Mouse (Mus musculus): ENCODE results near the gene Olfr800. TPM values are rescaled to one million over a fixed set of nuclear protein-coding genes. Genes with fewer than 3 reads are reported as not detected.

Olfr800 gene
- polyA plus RNA-seq, 1 experiment from 2014 or later, result not detected

- H3K9me3 ChIP-seq (ENCODE audit: control insufficient read depth, low read length), result no peaks in the 10 kb centered on the region
- H3K9ac ChIP-seq (ENCODE audit: low read length), result no peak overlapping the region
- no peak overlapping the region for H3K4me3 ChIP-seq (ENCODE audit: low read depth, low read length)
- no peaks in the 10 kb centered on the region for H3K27me3 ChIP-seq (ENCODE audit: control insufficient read depth, insufficient read depth, low read length)
- 64% methylated on average over 1 of the region's 1 CpGs for WGBS
- no peak for TF ChIP-seq EP300 (optimal IDR thresholded peaks at IDR 0.05)
- TF ChIP-seq CTCF (IDR thresholded peaks at IDR 0.05; ENCODE audit: low read depth), result no peak
- no peak overlapping the region for H3K27ac ChIP-seq (replicated peaks)
- ATAC-seq (ENCODE audit: low FRiP score, low TSS enrichment), result no peak
- DNase-seq (ENCODE audit: low spot score), result no peak
- H3K4me1 ChIP-seq (replicated peaks; ENCODE audit: control insufficient read depth, insufficient read depth), result no peaks in the 10 kb centered on the region
- no peaks in the 10 kb centered on the region for H3K36me3 ChIP-seq (ENCODE audit: control insufficient read depth, insufficient read depth, low read length)
- no peak overlapping the region for H3K4me2 ChIP-seq (replicated peaks; ENCODE audit: low read depth)
Measured at GRCm38 (mm10) chr10:129651763-129652162, 5.7 kb upstream of the Olfr800 start.

GRCm38 (mm10) chr10:129673765-129674164, 16.3 kb downstream of the Olfr800 start, which contains the start of gene Olfr801:
Gene Olfr801 (minus strand): TSS chr10:129673865.
- WGBS, result 51% methylated on average over 1 of the region's 1 CpGs
- Histone ChIP-seq H3K9me3 (ENCODE audit: control insufficient read depth, low read length) (no peaks in the 10 kb centered on the region), H3K4me2 (replicated peaks; ENCODE audit: low read depth) (no peak within 1 kb of the TSS), H3K4me3 (ENCODE audit: low read depth, low read length) (no peak within 1 kb of the TSS), H3K27ac (replicated peaks) (no peak within 1 kb of the TSS), H3K27me3 (ENCODE audit: control insufficient read depth, insufficient read depth, low read length) (no peaks in the 10 kb centered on the region), H3K4me1 (replicated peaks; ENCODE audit: control insufficient read depth, insufficient read depth) (no peaks in the 10 kb centered on the region), H3K9ac (ENCODE audit: low read length) (no peak within 1 kb of the TSS), H3K36me3 (ENCODE audit: control insufficient read depth, insufficient read depth, low read length) (no peaks in the 10 kb centered on the region)
- DNase-seq (ENCODE audit: low spot score) (no peak), ATAC-seq (ENCODE audit: low FRiP score, low TSS enrichment) (no peak)
- TF ChIP-seq CTCF (IDR thresholded peaks at IDR 0.05; ENCODE audit: low read depth), result no peak
- TF ChIP-seq EP300 (optimal IDR thresholded peaks at IDR 0.05), result no peak

GRCm38 (mm10) chr10:129688069-129688468, 30.6 kb downstream of the Olfr800 start, which contains the start of gene Olfr802:
Gene Olfr802 (minus strand): TSS chr10:129688169.
- no peak within 1 kb of the TSS for H3K9ac ChIP-seq (ENCODE audit: low read length)
- 34% methylated on average over 1 of the region's 1 CpGs for WGBS
- H3K4me1 ChIP-seq (replicated peaks; ENCODE audit: control insufficient read depth, insufficient read depth), result no peaks in the 10 kb centered on the region
- no peaks in the 10 kb centered on the region for H3K9me3 ChIP-seq (ENCODE audit: control insufficient read depth, low read length)
- H3K27me3 ChIP-seq (ENCODE audit: control insufficient read depth, insufficient read depth, low read length), result no peaks in the 10 kb centered on the region
- no peak within 1 kb of the TSS for H3K4me2 ChIP-seq (replicated peaks; ENCODE audit: low read depth)
- ATAC-seq (ENCODE audit: low FRiP score, low TSS enrichment) (no peak), DNase-seq (ENCODE audit: low spot score) (no peak)
- no peak for TF ChIP-seq EP300 (optimal IDR thresholded peaks at IDR 0.05)
- TF ChIP-seq CTCF (IDR thresholded peaks at IDR 0.05; ENCODE audit: low read depth), result no peak
- no peak within 1 kb of the TSS for H3K4me3 ChIP-seq (ENCODE audit: low read depth, low read length)
- no peaks in the 10 kb centered on the region for H3K36me3 ChIP-seq (ENCODE audit: control insufficient read depth, insufficient read depth, low read length)
- no peak within 1 kb of the TSS for H3K27ac ChIP-seq (replicated peaks)

- no peaks in the 10 kb centered on the region for H3K36me3 ChIP-seq (ENCODE audit: control insufficient read depth, insufficient read depth, low read length)
- 72% methylated on average over 2 of the region's 2 CpGs for WGBS
- DNase-seq (ENCODE audit: low spot score), result no peak
Measured at GRCm38 (mm10) chr10:129694186-129694585, 36.7 kb downstream of the Olfr800 start, which contains the start of gene Olfr803. Gene Olfr803 (minus strand): TSS chr10:129694286.

GRCm38 (mm10) chr10:129702910-129703309, 45.4 kb downstream of the Olfr800 start, which contains the start of gene Olfr804:
Gene Olfr804 (plus strand): TSS chr10:129703210.
- no peak for ATAC-seq (ENCODE audit: low FRiP score, low TSS enrichment)
- no peaks in the 10 kb centered on the region for H3K9me3 ChIP-seq (ENCODE audit: control insufficient read depth, low read length)
- no peak for DNase-seq (ENCODE audit: low spot score)
- TF ChIP-seq CTCF (IDR thresholded peaks at IDR 0.05; ENCODE audit: low read depth) (no peak), EP300 (optimal IDR thresholded peaks at IDR 0.05) (no peak)
- no peaks in the 10 kb centered on the region for H3K36me3 ChIP-seq (ENCODE audit: control insufficient read depth, insufficient read depth, low read length)
- no peak within 1 kb of the TSS for H3K4me3 ChIP-seq (ENCODE audit: low read depth, low read length)
- H3K4me2 ChIP-seq (replicated peaks; ENCODE audit: low read depth), result no peak within 1 kb of the TSS
- no peak within 1 kb of the TSS for H3K9ac ChIP-seq (ENCODE audit: low read length)
- H3K4me1 ChIP-seq (replicated peaks; ENCODE audit: control insufficient read depth, insufficient read depth), result no peaks in the 10 kb centered on the region
- H3K27ac ChIP-seq (replicated peaks), result no peak within 1 kb of the TSS
- no peaks in the 10 kb centered on the region for H3K27me3 ChIP-seq (ENCODE audit: control insufficient read depth, insufficient read depth, low read length)

More at GRCm38 (mm10) chr10:129694186-129694585, 36.7 kb downstream of the Olfr800 start, which contains the start of gene Olfr803:
- TF ChIP-seq CTCF (IDR thresholded peaks at IDR 0.05; ENCODE audit: low read depth) (no peak), EP300 (optimal IDR thresholded peaks at IDR 0.05) (no peak)
- Histone ChIP-seq H3K9ac (ENCODE audit: low read length) (no peak within 1 kb of the TSS), H3K4me1 (replicated peaks; ENCODE audit: control insufficient read depth, insufficient read depth) (no peaks in the 10 kb centered on the region), H3K4me3 (ENCODE audit: low read depth, low read length) (no peak within 1 kb of the TSS), H3K4me2 (replicated peaks; ENCODE audit: low read depth) (no peak within 1 kb of the TSS), H3K9me3 (ENCODE audit: control insufficient read depth, low read length) (no peaks in the 10 kb centered on the region), H3K27ac (replicated peaks) (no peak within 1 kb of the TSS), H3K27me3 (ENCODE audit: control insufficient read depth, insufficient read depth, low read length) (no peaks in the 10 kb centered on the region)
- ATAC-seq (ENCODE audit: low FRiP score, low TSS enrichment), result no peak

Other genes starting within 250 kb of the Olfr800 start
- 0.06 TPM in 1 of 2 replicates, not detected in the other for gene Olfr786, start 230.4 kb upstream of the Olfr800 start, polyA plus RNA-seq (2015; fragmentation: Nextera tagmentation; extraction: Ambion mirVana)
- not detected in 2 replicates for gene Olfr787, start 195.8 kb upstream of the Olfr800 start, polyA plus RNA-seq (2015; fragmentation: Nextera tagmentation; extraction: Ambion mirVana)
- not detected in 2 replicates for gene Olfr788, start 186.7 kb upstream of the Olfr800 start, polyA plus RNA-seq (2015; fragmentation: Nextera tagmentation; extraction: Ambion mirVana)
- not detected in 2 replicates for gene Olfr789, start 172.9 kb upstream of the Olfr800 start, polyA plus RNA-seq (2015; fragmentation: Nextera tagmentation; extraction: Ambion mirVana)
- gene Olfr790, start 159.2 kb upstream of the Olfr800 start, polyA plus RNA-seq (2015; fragmentation: Nextera tagmentation; extraction: Ambion mirVana), result not detected in 2 replicates
- gene Olfr791, start 135.9 kb upstream of the Olfr800 start, polyA plus RNA-seq (2015; fragmentation: Nextera tagmentation; extraction: Ambion mirVana), result not detected in 2 replicates
- gene Olfr792, start 118.5 kb upstream of the Olfr800 start, polyA plus RNA-seq (2015; fragmentation: Nextera tagmentation; extraction: Ambion mirVana), result not detected in 2 replicates
- gene Olfr794, start 90.0 kb upstream of the Olfr800 start, polyA plus RNA-seq (2015; fragmentation: Nextera tagmentation; extraction: Ambion mirVana), result not detected in 2 replicates
- not detected in 2 replicates for gene Olfr796, start 45.1 kb upstream of the Olfr800 start, polyA plus RNA-seq (2015; fragmentation: Nextera tagmentation; extraction: Ambion mirVana)
- gene Olfr798, start 29.8 kb upstream of the Olfr800 start, polyA plus RNA-seq (2015; fragmentation: Nextera tagmentation; extraction: Ambion mirVana), result not detected in 2 replicates
- not detected in 2 replicates for gene Olfr799, start 20.2 kb upstream of the Olfr800 start, polyA plus RNA-seq (2015; fragmentation: Nextera tagmentation; extraction: Ambion mirVana)
- gene Olfr801, start 16.2 kb downstream of the Olfr800 start, polyA plus RNA-seq (2015; fragmentation: Nextera tagmentation; extraction: Ambion mirVana), result 0.02 TPM in 1 of 2 replicates, not detected in the other
- 0.06 TPM in 1 of 2 replicates, not detected in the other for gene Olfr802, start 30.5 kb downstream of the Olfr800 start, polyA plus RNA-seq (2015; fragmentation: Nextera tagmentation; extraction: Ambion mirVana)
- not detected in 2 replicates for gene Olfr803, start 36.6 kb downstream of the Olfr800 start, polyA plus RNA-seq (2015; fragmentation: Nextera tagmentation; extraction: Ambion mirVana)
- not detected in 2 replicates for gene Olfr804, start 45.5 kb downstream of the Olfr800 start, polyA plus RNA-seq (2015; fragmentation: Nextera tagmentation; extraction: Ambion mirVana)
- not detected in 2 replicates for gene Olfr805, start 71.7 kb downstream of the Olfr800 start, polyA plus RNA-seq (2015; fragmentation: Nextera tagmentation; extraction: Ambion mirVana)
- not detected in 2 replicates for gene Olfr806, start 84.2 kb downstream of the Olfr800 start, polyA plus RNA-seq (2015; fragmentation: Nextera tagmentation; extraction: Ambion mirVana)
- not detected in 2 replicates for gene Olfr807, start 100.1 kb downstream of the Olfr800 start, polyA plus RNA-seq (2015; fragmentation: Nextera tagmentation; extraction: Ambion mirVana)
- 0.07 TPM in 1 of 2 replicates, not detected in the other for gene Olfr808, start 107.8 kb downstream of the Olfr800 start, polyA plus RNA-seq (2015; fragmentation: Nextera tagmentation; extraction: Ambion mirVana)
- gene Olfr809, start 116.9 kb downstream of the Olfr800 start, polyA plus RNA-seq (2015; fragmentation: Nextera tagmentation; extraction: Ambion mirVana), result not detected in 2 replicates
- gene Olfr810, start 137.2 kb downstream of the Olfr800 start, polyA plus RNA-seq (2015; fragmentation: Nextera tagmentation; extraction: Ambion mirVana), result not detected in 2 replicates
- not detected in 2 replicates for gene Olfr811, start 146.7 kb downstream of the Olfr800 start, polyA plus RNA-seq (2015; fragmentation: Nextera tagmentation; extraction: Ambion mirVana)
- not detected in 2 replicates for gene Olfr812, start 188.4 kb downstream of the Olfr800 start, polyA plus RNA-seq (2015; fragmentation: Nextera tagmentation; extraction: Ambion mirVana)
- not detected in 2 replicates for gene Olfr813, start 197.7 kb downstream of the Olfr800 start, polyA plus RNA-seq (2015; fragmentation: Nextera tagmentation; extraction: Ambion mirVana)
- not detected in 2 replicates for gene Olfr814, start 222.2 kb downstream of the Olfr800 start, polyA plus RNA-seq (2015; fragmentation: Nextera tagmentation; extraction: Ambion mirVana)
- gene Olfr815, start 248.2 kb downstream of the Olfr800 start, polyA plus RNA-seq (2015; fragmentation: Nextera tagmentation; extraction: Ambion mirVana), result 0.11 TPM in 1 of 2 replicates, not detected in the other

Measured in stomach, postnatal 0 days (tissue).